Mouse (Mus musculus): ENCODE data around the gene Arhgap33.
"Not testable (repeated sequence)": the region's sequence is repeated elsewhere in the genome, so short reads cannot be mapped to it uniquely, and the experiment has no call there.

The Arhgap33 gene

GRCm38 (mm10) chr7:30495506-30496042 is 39.3 kb downstream of the Arhgap33 start:
- in situ Hi-C loops (cut with MboI) = not testable (repeated sequence)

GRCm38 (mm10) chr7:30493401-30493931 is 41.4 kb downstream of the Arhgap33 start, which contains the start of gene Prodh2:
Gene Prodh2 (plus strand): TSS chr7:30493622.
- in situ Hi-C loops (cut with MboI) = no loop called here

- in situ Hi-C loops (cut with MboI) = no loop called here
Measured at GRCm38 (mm10) chr7:30492765-30493164, 42.1 kb downstream of the Arhgap33 start.

- in situ Hi-C loops (cut with MboI) = no loop called here
Measured at GRCm38 (mm10) chr7:30490957-30491307, 43.9 kb downstream of the Arhgap33 start.

GRCm38 (mm10) chr7:30490251-30490956 is 44.5 kb downstream of the Arhgap33 start:
- in situ Hi-C loops (cut with MboI) = no loop called here

GRCm38 (mm10) chr7:30484250-30484649 is 50.6 kb downstream of the Arhgap33 start:
- in situ Hi-C loops (cut with MboI) = loop anchor here (5.0 kb wide), 1 partner anchor 47 kb away; no protein-coding TSS in a partner anchor

GRCm38 (mm10) chr7:30477415-30478381 is 57.2 kb downstream of the Arhgap33 start:
- in situ Hi-C loops (cut with MboI) = no loop called here

GRCm38 (mm10) chr7:30476136-30476535 is 58.7 kb downstream of the Arhgap33 start:
- in situ Hi-C loops (cut with MboI) = not testable (repeated sequence)

GRCm38 (mm10) chr7:30474999-30475398 is 59.9 kb downstream of the Arhgap33 start:
- in situ Hi-C loops (cut with MboI) = no loop called here

GRCm38 (mm10) chr7:30472411-30472810 is 62.4 kb downstream of the Arhgap33 start:
- in situ Hi-C loops (cut with MboI) = no loop called here

Measured in mature B cell (primary cell).